Mouse (Mus musculus) monocyte, adult 5-6 weeks (primary cell): ENCODE measurements around the gene Mast1. TPM values are rescaled to one million over a fixed set of nuclear protein-coding genes. Genes with fewer than 3 reads are reported as not detected.
"Not testable (repeated sequence)": the region's sequence is repeated elsewhere in the genome, so short reads cannot be mapped to it uniquely, and the experiment has no call there.

Experiments used
- ATAC-seq: fragments of 153-309, 156-312 bp; replicated peaks from 2 replicates; pipeline ENCODE4 v1.8.0; 2017; ENCODE audit warnings: mild to moderate bottlenecking; ENCODE audit not compliant: low TSS enrichment, insufficient number of reproducible peaks, severe bottlenecking, poor library complexity, low FRiP score
- total RNA-seq: library from RNA; stranded (forward); fragments of 200-1000, 200-491, 200-594 nt; gene quantifications from 3 replicates; pipeline ENCODE4 v1.2.3, GENCODE M21; 2017

The Mast1 gene
- total RNA-seq, 1 experiment from 2014 or later = not detected

- no peak for ATAC-seq
These were observed 23.2 kb downstream of the Mast1 start for GRCm38 (mm10) chr8:84913960-84914359.

- ATAC-seq = 0 out of 2 replicates have a peak, but pooled peaks have one; percentile 33
These were observed 23.7 kb downstream of the Mast1 start for GRCm38 (mm10) chr8:84913502-84913900.

GRCm38 (mm10) chr8:84912895-84913501, 24.2 kb downstream of the Mast1 start:
- ATAC-seq = peak; percentile 25

GRCm38 (mm10) chr8:84912391-84912790, 24.8 kb downstream of the Mast1 start:
- ATAC-seq = no peak

GRCm38 (mm10) chr8:84911854-84912253, 25.3 kb downstream of the Mast1 start:
- ATAC-seq = no peak

- no peak for ATAC-seq
These were observed 26.6 kb downstream of the Mast1 start for GRCm38 (mm10) chr8:84910551-84910950.

- no peak for ATAC-seq
These were observed 27.2 kb downstream of the Mast1 start for GRCm38 (mm10) chr8:84909949-84910348.

- ATAC-seq = no peak
These were observed 27.9 kb downstream of the Mast1 start for GRCm38 (mm10) chr8:84909162-84909767.

GRCm38 (mm10) chr8:84908421-84909161, 28.6 kb downstream of the Mast1 start, which contains the start of gene Dnase2a:
TSS of gene Dnase2a (plus strand) at chr8:84908560.
- peak; percentile 92 for ATAC-seq

- not testable (repeated sequence) for ATAC-seq
These were observed 29.2 kb downstream of the Mast1 start for GRCm38 (mm10) chr8:84907979-84908378.

- ATAC-seq = no peak
These were observed 29.7 kb downstream of the Mast1 start for GRCm38 (mm10) chr8:84907493-84907892.

- ATAC-seq = no peak
These were observed 30.1 kb downstream of the Mast1 start for GRCm38 (mm10) chr8:84907037-84907436.

- no peak for ATAC-seq
These were observed 32.8 kb downstream of the Mast1 start for GRCm38 (mm10) chr8:84904351-84904750.

- ATAC-seq = peak; percentile 64
These were observed 34.1 kb downstream of the Mast1 start for GRCm38 (mm10) chr8:84902920-84903661.

- ATAC-seq = no peak
These were observed 34.7 kb downstream of the Mast1 start for GRCm38 (mm10) chr8:84902367-84902919.

GRCm38 (mm10) chr8:84901752-84902151, 35.4 kb downstream of the Mast1 start, which contains the start of gene Klf1:
TSS of gene Klf1 (plus strand) at chr8:84901928.
- ATAC-seq = no peak

- ATAC-seq = no peak
These were observed 36.1 kb downstream of the Mast1 start for GRCm38 (mm10) chr8:84901071-84901470.

GRCm38 (mm10) chr8:84895963-84896362, 41.2 kb downstream of the Mast1 start:
- ATAC-seq = no peak

GRCm38 (mm10) chr8:84893709-84894134, 43.4 kb downstream of the Mast1 start, which contains the start of gene Gcdh:
TSS of gene Gcdh (minus strand) at chr8:84893921.
- ATAC-seq = peak; percentile 97
